Comparison of ENCODE assay signal across 15 mouse cellular contexts in the genomic region with DNA sequence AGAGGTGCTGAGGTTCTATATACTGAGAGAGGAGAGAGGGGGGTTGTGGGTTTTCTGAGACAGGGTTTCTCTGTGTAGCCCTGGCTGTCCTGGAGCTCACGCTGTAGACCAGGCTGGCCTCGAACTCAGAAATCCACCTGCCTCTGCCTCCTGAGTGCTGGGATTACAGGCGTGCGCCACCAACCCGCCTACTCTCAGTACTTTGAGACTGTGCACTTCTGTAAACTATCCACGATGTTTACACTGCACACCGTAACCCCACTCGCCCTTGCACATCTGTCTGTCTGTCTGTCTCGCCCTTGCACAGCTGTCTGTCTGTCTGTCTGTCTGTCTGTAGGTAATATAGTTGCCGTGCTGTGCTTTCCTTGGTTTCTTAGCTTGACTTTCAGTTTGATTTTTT.
"Had no signal": no experiment of that assay in that cellular context is flagged by ENCODE, and none has a peak within 500 bp of the region (broad histone marks: within the 10 kb centered on the region; RNA-seq: fewer than 3 reads in every experiment).

No protein-coding gene starts in this region.

- H3K4me2 ChIP-seq: neural tube, embryonic 15.5 days; stomach, embryonic 15.5 days had no signal

- H3K9ac ChIP-seq: neural tube, embryonic 15.5 days; stomach, embryonic 15.5 days had no signal

- H3K27ac ChIP-seq: neural tube, embryonic 15.5 days; stomach, embryonic 15.5 days; stomach, postnatal 0 days had no signal

- H3K4me1 ChIP-seq: neural tube, embryonic 15.5 days; stomach, embryonic 15.5 days had no signal

- H3K9me3 ChIP-seq: neural tube, embryonic 15.5 days; stomach, embryonic 15.5 days had no signal

- H3K27me3 ChIP-seq: neural tube, embryonic 15.5 days; stomach, embryonic 15.5 days had no signal

- DNase-seq: retina, postnatal 1 day; right cerebral cortex, adult 18-20 months; right cerebral cortex, postnatal 14 days; right cerebral cortex, postnatal 25 days; right cerebral cortex, postnatal 4 days; spleen, adult 18-20 months; thymus, adult 18-20 months; thymus, adult 2 months; thymus, postnatal 14 days; thymus, postnatal 25 days; thymus, postnatal 36 days; thymus, postnatal 4 days had no signal

- H3K4me3 ChIP-seq: neural tube, embryonic 15.5 days; stomach, embryonic 15.5 days had no signal
